Comparison of ENCODE assay signal across 8 mouse cellular contexts in the genomic region with DNA sequence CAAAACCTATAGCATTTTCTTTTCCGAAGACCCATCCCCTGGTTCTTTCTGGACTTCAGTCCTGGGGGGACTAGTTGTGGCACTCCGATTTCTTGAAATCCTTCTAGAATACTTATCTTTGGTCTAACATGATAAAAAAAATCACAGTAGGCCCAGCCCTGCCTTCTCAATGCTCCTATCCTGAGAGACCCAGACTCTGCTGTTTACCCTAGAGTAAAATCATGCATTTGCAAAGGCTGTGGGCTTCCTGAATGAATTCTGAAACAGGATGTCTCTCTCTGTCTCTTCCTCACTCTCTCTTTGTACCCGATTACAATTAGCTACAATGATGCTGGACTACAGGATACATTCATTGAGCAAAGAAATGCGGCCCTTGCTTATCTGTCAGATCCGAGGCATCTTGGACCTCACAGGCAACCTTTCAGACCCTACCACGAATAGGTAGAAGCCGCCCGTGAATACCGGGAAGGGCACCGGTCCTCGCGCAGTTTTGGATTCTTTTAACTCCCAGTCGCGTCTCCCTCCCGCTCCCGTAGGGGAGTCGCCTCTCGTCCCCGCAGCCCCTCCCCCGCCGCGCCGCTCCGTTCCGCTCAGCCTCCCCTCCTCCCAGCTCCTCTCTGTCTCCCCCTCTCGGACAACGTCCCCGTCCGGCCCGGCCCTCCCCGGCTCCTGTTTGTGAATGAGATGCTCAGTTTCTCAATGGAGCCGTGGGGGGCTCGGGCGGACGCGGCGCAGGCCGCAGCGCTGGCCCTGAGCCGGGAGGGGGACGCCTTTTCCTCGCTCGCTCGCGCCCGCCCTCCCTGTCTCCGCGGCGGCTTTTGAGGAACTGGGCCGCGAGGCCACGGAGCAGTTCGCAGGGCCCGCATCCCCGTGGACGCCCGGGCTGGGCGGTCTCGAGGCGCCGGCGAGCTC. TPM values are rescaled to one million over a fixed set of nuclear protein-coding genes. Genes with fewer than 3 reads are reported as not detected.
A peak's percentile ranks its signal among the peaks of the same experiment; 100 is the strongest.
DNase-seq lines count a peak whose midpoint lies in the region; ATAC-seq and TF ChIP-seq lines count a peak whose summit lies in the region.

A gene (plus strand): TSS at position 638 of the 912 bp plus-strand sequence.

- H3K27ac ChIP-seq in layer of hippocampus, adult 2 months = peak within 1 kb of the TSS; percentile 90
- peak within 1 kb of the TSS; percentile 98 for H3K27ac ChIP-seq in lung, embryonic 14.5 days (ENCODE audit: low read depth)
- H3K27ac ChIP-seq in olfactory bulb, adult 2 months (ENCODE audit: insufficient read depth, low read depth, low read length) = peak within 1 kb of the TSS; percentile 73

- peak; percentile 95 for ATAC-seq in lung, embryonic 14.5 days (ENCODE audit: insufficient read depth)

- H3K4me2 ChIP-seq in lung, embryonic 14.5 days = peak within 1 kb of the TSS; percentile 85

- TF ChIP-seq POLR2A in olfactory bulb, adult 2 months (IDR thresholded peaks at IDR 0.05; ENCODE audit: insufficient read depth, low read depth, low read length) = no peak; the same call in 1 of the 2 replicates

- H3K36me3 ChIP-seq in lung, embryonic 14.5 days (ENCODE audit: insufficient read depth) = 0 out of 2 replicates have a peak, but pooled peaks cover 5% of the 10 kb centered on the region

- H3K4me3 ChIP-seq in layer of hippocampus, adult 2 months = peak within 1 kb of the TSS; percentile 62
- peak within 1 kb of the TSS; percentile 85 for H3K4me3 ChIP-seq in lung, embryonic 14.5 days (ENCODE audit: low read depth, low read length)
- H3K4me3 ChIP-seq in olfactory bulb, adult 2 months (ENCODE audit: insufficient read depth, low read depth, low read length) = peak within 1 kb of the TSS; percentile 85

- peak within 1 kb of the TSS; percentile 96 for H3K9ac ChIP-seq in lung, embryonic 14.5 days

- WGBS in lung, embryonic 14.5 days = 2% methylated on average over 62 of the region's 62 CpGs
- 3% methylated on average over 62 of the region's 62 CpGs for WGBS in olfactory bulb, adult 2 months

- 0 out of 2 replicates have a peak, but pooled peaks cover 4% of the 10 kb centered on the region for H3K4me1 ChIP-seq in lung, embryonic 14.5 days (ENCODE audit: insufficient read depth)
- H3K4me1 ChIP-seq in olfactory bulb, adult 2 months (ENCODE audit: control insufficient read depth, insufficient read depth, low read length) = no peaks in the 10 kb centered on the region

- peak; percentile 76 for TF ChIP-seq CTCF in layer of hippocampus, adult 2 months (conservative IDR thresholded peaks at IDR 0.05)
- TF ChIP-seq CTCF in lung, embryonic 14.5 days (IDR thresholded peaks at IDR 0.05; ENCODE audit: low read depth) = peak; percentile 72
- TF ChIP-seq CTCF in olfactory bulb, adult 2 months (IDR thresholded peaks at IDR 0.05; ENCODE audit: insufficient read depth, low read depth, low read length) = peak; percentile 45; the same call in 1 of the 2 replicates

- no peaks in the 10 kb centered on the region for H3K9me3 ChIP-seq in lung, embryonic 14.5 days (ENCODE audit: low read depth, low read length)

- peak; percentile 97 for DNase-seq in Muller cell, postnatal 12 days (ENCODE audit: inconsistent ontology term)
- DNase-seq in cerebellum, adult 8-10 months = peak; percentile 87
- DNase-seq in forelimb bud, embryonic 11.5 days (ENCODE audit: low read depth, low spot score) = peak; percentile 86
- DNase-seq in heart, postnatal 4 days = peak; percentile 95
- DNase-seq in layer of hippocampus, adult 2 months (ENCODE audit: low spot score in 2 of 2) = peak; percentile 88 to 90
- DNase-seq in lung, embryonic 14.5 days = peak; percentile 94
- peak; percentile 62 to 80 for DNase-seq in thymus, postnatal 10 days (ENCODE audit: low spot score in 2 of 2)

- no peaks in the 10 kb centered on the region for H3K27me3 ChIP-seq in lung, embryonic 14.5 days (ENCODE audit: insufficient read depth, low read length)

RNA-seq across cellular contexts. Expression of the gene that starts here (rescaled TPM):
- total RNA-seq in heart, postnatal 4 days (2021) = 10 to 100 TPM; 24.5 to 25.1 TPM
- 10 to 100 TPM; 27.4 to 30.6 TPM for total RNA-seq in layer of hippocampus, adult 2 months (2021)
- 39.5 and 40.9 TPM in 2 replicates for polyA plus RNA-seq in lung, embryonic 14.5 days (2014; fragmentation: Nextera tagmentation; extraction: Ambion mirVana)
- not detected in 2 replicates for polyA plus RNA-seq in olfactory bulb, adult 2 months (2012; ENCODE audit: insufficient read depth, insufficient read length, low replicate concordance, missing spikeins)

Comparison
In these comparisons a context has a peak if more than half of its experiments do, and no peak if none do; other contexts are left out.
1. Peak in every context shown above with its lines: DNase-seq, ATAC-seq, H3K4me3 ChIP-seq and H3K27ac ChIP-seq.